Mouse (Mus musculus) spleen, adult 2 months (tissue): ENCODE measurements around the gene Tubb2a. TPM values are rescaled to one million over a fixed set of nuclear protein-coding genes. Genes with fewer than 3 reads are reported as not detected.

Source experiments
- DNase-seq, 2 experiments: peaks; one replicate each; pipeline versions ENCODE4 v3.0.0 to v3.0.0-alpha.2; 2012 to 2021; ENCODE audit warnings: low spot score in 2 of 2, low read depth in 1 of 2
- H3K27ac ChIP-seq: fragments of 200-500 bp; 2 replicates; pipeline ENCODE4 v1.5.1; 2012; ENCODE audit warnings: low read length, inconsistent platforms; ENCODE audit not compliant: insufficient read depth
- H3K27me3 ChIP-seq: fragments of 200-500 bp; 2 replicates; pipeline ENCODE4 v1.6.1; 2012; ENCODE audit warnings: mild to moderate bottlenecking, moderate library complexity, low read length, inconsistent platforms; ENCODE audit not compliant: control insufficient read depth, insufficient read depth
- H3K36me3 ChIP-seq: fragments of 200-500 bp; 2 replicates; pipeline ENCODE4 v1.6.1; 2012; ENCODE audit warnings: mild to moderate bottlenecking, low read length, inconsistent platforms; ENCODE audit not compliant: control insufficient read depth, insufficient read depth
- H3K4me1 ChIP-seq: fragments of 200-500 bp; 2 replicates; pipeline ENCODE4 v1.6.1; 2011; ENCODE audit warnings: inconsistent platforms; ENCODE audit not compliant: control insufficient read depth, insufficient read depth, insufficient read length
- H3K4me3 ChIP-seq: fragments of 200-500 bp; 2 replicates; pipeline ENCODE4 v1.5.1; 2011; ENCODE audit warnings: mild to moderate bottlenecking, inconsistent platforms; ENCODE audit not compliant: insufficient read depth, insufficient read length; ENCODE audit errors: extremely low read depth
- CTCF ChIP-seq: fragments of 200-500 bp; IDR thresholded peaks from 2 replicates; pipeline ENCODE4 v1.5.1; 2011; ENCODE audit warnings: mild to moderate bottlenecking, inconsistent platforms; ENCODE audit not compliant: insufficient read depth, insufficient read length, insufficient replicate concordance; ENCODE audit errors: extremely low read depth
- POLR2A ChIP-seq: fragments of 200-500 bp; IDR thresholded peaks from 2 replicates; pipeline ENCODE4 v1.6.1; 2011; ENCODE audit warnings: low read depth, low read length, inconsistent platforms
- WGBS: fragments of 180-500 bp; shearing (Covaris S2); methylation state at CpG from one replicate; pipeline ENCODE4 v1.1.7; 2018; 5-methylcytosine and 5-hydroxymethylcytosine counted together
- polyA plus RNA-seq: library from polyadenylated mRNA; depleted of rRNA; stranded (reverse); fragments of >200 nt; gene quantifications from 2 replicates; pipeline ENCODE4 v1.2.3, GENCODE M21; 2012; rRNA removed

The Tubb2a gene
- polyA plus RNA-seq, 1 experiment, result 89.5 TPM

DNA sequence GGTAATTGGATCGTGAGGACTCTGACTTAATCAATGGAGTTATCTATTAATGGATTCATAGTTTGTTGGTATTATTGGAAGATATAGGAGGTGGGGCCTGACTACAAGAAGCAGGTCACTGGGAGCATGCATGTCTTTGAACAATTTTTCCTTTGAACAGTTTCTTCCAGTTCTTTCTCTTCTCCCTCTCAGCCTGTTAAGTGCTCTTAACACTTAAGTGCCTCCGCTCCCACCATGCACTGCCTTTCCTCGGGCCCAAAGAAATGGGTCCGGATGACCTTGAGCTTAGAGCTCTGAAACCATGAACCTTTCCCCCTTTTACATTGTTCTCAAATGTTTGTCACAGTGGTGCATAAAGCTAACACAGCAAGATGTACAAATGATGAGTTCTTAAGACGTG lies 41.1 kb downstream of the Tubb2a start:
- peaks cover 4% of the 10 kb centered on the region; the same call in 1 of the 2 replicates for H3K4me1 ChIP-seq

DNA sequence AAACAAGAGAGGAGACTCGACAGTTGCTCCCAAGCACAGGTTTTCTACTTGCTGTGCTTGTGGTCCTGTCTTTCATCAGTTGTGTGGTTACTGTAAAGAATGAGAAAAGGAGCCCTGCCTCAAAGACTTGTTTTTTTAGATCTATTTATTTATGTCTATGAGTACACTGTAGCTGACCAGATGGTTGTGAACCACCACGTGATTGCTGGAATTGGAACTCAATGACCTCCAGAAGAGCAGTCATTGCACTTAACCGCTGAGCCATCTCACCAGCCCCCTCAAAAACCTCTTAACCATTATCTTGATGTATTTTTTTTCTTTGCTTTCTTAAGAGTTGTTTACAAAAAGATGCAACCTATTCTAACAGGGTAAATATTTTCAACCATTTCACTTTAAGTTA lies 42.4 kb downstream of the Tubb2a start:
- WGBS, result 93% methylated on average over 3 of the region's 3 CpGs
- H3K4me3 ChIP-seq, result no peak overlapping the region
- H3K4me1 ChIP-seq, result peaks cover 4% of the 10 kb centered on the region; the same call in 1 of the 2 replicates
- H3K27me3 ChIP-seq, result no peaks in the 10 kb centered on the region
- H3K36me3 ChIP-seq, result peaks cover 13% of the 10 kb centered on the region
- DNase-seq, result no peak
- no peak for TF ChIP-seq CTCF
- TF ChIP-seq POLR2A, result no peak
- no peak overlapping the region for H3K27ac ChIP-seq

More for the DNA sequence above, 41.1 kb downstream of the Tubb2a start:
- no peak for DNase-seq
- Histone ChIP-seq H3K27ac (no peak overlapping the region), H3K4me3 (no peak overlapping the region), H3K36me3 (peaks cover 9% of the 10 kb centered on the region), H3K27me3 (no peaks in the 10 kb centered on the region)
- WGBS, result 88% methylated on average over 5 of the region's 5 CpGs
- TF ChIP-seq POLR2A (no peak), CTCF (no peak)

DNA sequence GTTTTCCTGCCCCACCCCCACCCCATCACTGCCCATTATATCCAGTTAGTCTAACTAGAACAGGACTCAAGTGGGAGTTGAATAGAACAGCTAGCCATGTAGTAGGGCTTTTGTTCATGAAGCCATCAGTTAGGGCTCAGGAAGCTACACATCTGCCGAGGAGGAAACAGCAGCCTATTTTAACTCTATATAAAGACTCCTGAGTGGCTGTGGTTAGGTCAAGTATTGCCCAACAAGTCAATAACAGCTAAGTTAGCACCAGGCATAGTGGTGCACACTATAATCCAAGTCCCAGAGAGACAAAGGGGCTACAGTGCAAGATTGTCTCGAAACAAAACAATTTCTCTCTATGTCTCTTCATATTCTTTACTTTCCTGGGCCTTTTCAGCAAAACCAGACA lies 45.8 kb downstream of the Tubb2a start:
- DNase-seq, result no peak
- WGBS, result 33% methylated on average over 2 of the region's 2 CpGs
- no peak for TF ChIP-seq CTCF
- TF ChIP-seq POLR2A, result no peak
- Histone ChIP-seq H3K36me3 (peaks cover 28% of the 10 kb centered on the region), H3K4me1 (peaks cover under 1% of the 10 kb centered on the region; the same call in 1 of the 2 replicates), H3K27ac (no peak overlapping the region), H3K4me3 (no peak overlapping the region), H3K27me3 (no peaks in the 10 kb centered on the region)

Other genes with a start within 250 kb of the Tubb2a start
- gene Serpinb6e, start 234.6 kb downstream of the Tubb2a start, polyA plus RNA-seq, result not detected in 2 replicates
- not detected in 2 replicates for gene Serpinb6c, start 172.3 kb downstream of the Tubb2a start, polyA plus RNA-seq
- gene Nqo2, start 113.3 kb downstream of the Tubb2a start, polyA plus RNA-seq, result 1.8 and 3.0 TPM in 2 replicates
- gene Ripk1, start 75.6 kb downstream of the Tubb2a start, polyA plus RNA-seq, result 6.5 and 11.4 TPM in 2 replicates
- gene Serpinb6a, start 75.2 kb downstream of the Tubb2a start, polyA plus RNA-seq, result 32.6 and 36.3 TPM in 2 replicates
- 9.7 and 10.1 TPM in 2 replicates for gene Bphl, start 40.4 kb downstream of the Tubb2a start, polyA plus RNA-seq
- gene Tubb2b, start 52.5 kb upstream of the Tubb2a start, polyA plus RNA-seq, result 15.1 and 18.3 TPM in 2 replicates
- 104 and 206 TPM in 2 replicates for gene Psmg4, start 85.0 kb upstream of the Tubb2a start, polyA plus RNA-seq